Mouse (Mus musculus): ENCODE measurements around the gene Kif6. TPM values are rescaled to one million over a fixed set of nuclear protein-coding genes. Genes with fewer than 3 reads are reported as not detected.

The Kif6 gene
- total RNA-seq, 1 experiment, result 0.36 TPM

DNA sequence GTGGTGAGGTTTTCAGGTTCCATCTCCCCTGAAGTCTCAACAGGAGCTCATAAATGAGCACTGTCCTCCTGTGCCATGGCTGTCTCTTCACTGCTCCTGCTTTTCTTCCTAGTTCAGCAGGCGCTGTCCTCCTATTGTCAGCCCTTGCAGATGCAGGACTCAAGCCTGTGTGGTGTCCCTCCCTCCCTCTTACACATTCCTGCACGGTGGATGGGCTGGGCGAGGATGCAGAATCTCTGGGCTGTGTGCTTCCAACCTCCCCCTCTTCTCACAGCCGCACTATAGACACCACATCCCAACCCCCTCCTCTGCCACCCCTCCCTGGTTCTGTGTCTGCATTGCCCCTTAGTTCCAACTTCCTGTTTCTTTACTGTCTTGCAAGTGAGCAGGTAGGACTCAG, 240.8 kb downstream of the Kif6 start:
- Histone ChIP-seq H3K4me1 (ENCODE audit: control insufficient read depth in 2 of 2, insufficient read depth in 2 of 2, low read length in 2 of 2, poor library complexity in 1 of 2) (no peaks in the 10 kb centered on the region), H3K4me3 (ENCODE audit: insufficient read depth in 1 of 2, low read depth in 1 of 2, low read length in 2 of 2, poor library complexity in 1 of 2, severe bottlenecking in 1 of 2) (no peak overlapping the region), H3K9me3 (ENCODE audit: control insufficient read depth, insufficient read depth, low read depth, low read length) (no peaks in the 10 kb centered on the region), H3K36me3 (ENCODE audit: control insufficient read depth, insufficient read depth, low read length, poor library complexity, severe bottlenecking) (no peaks in the 10 kb centered on the region), H3K9ac (ENCODE audit: insufficient read depth, low read depth, low read length, poor library complexity, severe bottlenecking) (no peak overlapping the region), H3K27ac (ENCODE audit: insufficient read depth, low read depth, low read length, poor library complexity, severe bottlenecking) (no peak overlapping the region)
- no peak for DNase-seq (ENCODE audit: low read depth, low spot score)
- TF ChIP-seq ZNF384 (IDR thresholded peaks at IDR 0.05; ENCODE audit: low read depth, low read length) (no peak), ZC3H11A (IDR thresholded peaks at IDR 0.05; ENCODE audit: borderline replicate concordance, low read depth, low read length) (no peak), CHD2 (IDR thresholded peaks at IDR 0.05; ENCODE audit: low read depth, low read length) (no peak), HCFC1 (IDR thresholded peaks at IDR 0.05; ENCODE audit: borderline replicate concordance, insufficient read depth, low read length) (no peak), MAFK (IDR thresholded peaks at IDR 0.05; ENCODE audit: insufficient read depth, low read depth, low read length) (no peak)
- in situ Hi-C loops (cut with MboI; ENCODE audit: low sequenced_read_pairs in 2 of 2, unreplicated experiment in 2 of 2), result no loop called here

DNA sequence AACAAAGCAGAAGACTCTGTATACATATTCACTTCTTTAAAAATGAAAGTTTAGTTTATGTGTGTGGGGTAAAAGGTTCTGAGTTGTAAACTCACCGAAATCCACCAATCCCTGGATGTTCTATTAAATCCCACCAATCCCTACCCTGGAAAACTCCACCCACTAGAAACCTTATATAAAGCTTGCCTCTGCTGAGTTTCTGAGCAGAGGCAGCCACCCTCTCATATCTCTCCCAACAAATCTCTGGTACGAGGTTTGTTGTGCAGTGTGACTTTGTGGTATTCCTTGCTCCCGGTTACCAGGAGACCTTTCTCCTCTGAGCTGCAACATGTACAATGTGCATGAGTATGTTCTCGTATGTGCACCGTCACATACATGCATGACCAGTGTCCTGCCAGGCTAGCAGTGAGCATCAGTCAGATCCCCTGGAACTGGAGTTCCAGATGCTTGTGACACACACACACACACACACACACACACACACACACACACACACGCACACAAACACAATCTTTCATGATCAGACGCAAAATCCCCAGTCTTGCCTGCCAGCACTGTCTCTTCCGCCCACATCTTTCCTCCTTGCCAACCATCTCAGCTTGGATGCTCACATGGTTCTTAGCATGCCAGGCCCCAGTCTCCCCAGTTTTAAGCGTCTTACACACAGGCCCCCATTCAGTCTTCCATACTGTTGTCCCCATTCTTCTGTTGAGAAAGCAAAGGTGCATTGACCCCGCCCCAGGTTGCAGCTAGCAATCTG, 245.3 kb downstream of the Kif6 start:
- H3K36me3 ChIP-seq (ENCODE audit: control insufficient read depth, insufficient read depth, low read length, poor library complexity, severe bottlenecking), result no peaks in the 10 kb centered on the region

DNA sequence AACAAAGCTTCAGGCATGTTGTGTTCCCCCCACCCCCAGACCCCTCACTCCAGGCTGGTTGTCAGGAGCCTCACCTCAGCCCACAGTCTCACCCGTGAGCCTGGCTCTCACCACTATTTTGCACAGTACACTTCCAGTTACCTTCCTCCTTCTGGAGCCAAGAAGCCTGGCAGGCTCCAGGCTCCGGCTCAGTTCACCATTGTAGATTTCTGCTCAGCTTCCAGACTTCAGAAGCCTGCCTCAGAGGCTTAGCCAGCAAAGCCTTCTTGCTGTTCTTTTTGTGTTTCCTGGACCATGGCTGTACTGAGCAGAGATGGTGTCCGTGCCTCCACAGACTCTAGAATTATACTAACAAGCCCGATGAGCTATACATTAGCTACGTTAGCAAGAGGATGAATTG, 248.7 kb downstream of the Kif6 start:
- in situ Hi-C loops (cut with MboI; ENCODE audit: low sequenced_read_pairs in 2 of 2, unreplicated experiment in 2 of 2), result no loop called here
- H3K9me3 ChIP-seq (ENCODE audit: control insufficient read depth, insufficient read depth, low read depth, low read length), result no peaks in the 10 kb centered on the region
- no peak overlapping the region for H3K9ac ChIP-seq (ENCODE audit: insufficient read depth, low read depth, low read length, poor library complexity, severe bottlenecking)
- H3K27ac ChIP-seq (ENCODE audit: insufficient read depth, low read depth, low read length, poor library complexity, severe bottlenecking), result no peak overlapping the region
- no peak for DNase-seq (ENCODE audit: low read depth, low spot score)
- H3K36me3 ChIP-seq (ENCODE audit: control insufficient read depth, insufficient read depth, low read length, poor library complexity, severe bottlenecking), result no peaks in the 10 kb centered on the region
- H3K4me1 ChIP-seq (ENCODE audit: control insufficient read depth in 2 of 2, insufficient read depth in 2 of 2, low read length in 2 of 2, poor library complexity in 1 of 2), result no peaks in the 10 kb centered on the region; a peak in 1 of 4 replicates
- H3K4me3 ChIP-seq (ENCODE audit: insufficient read depth in 1 of 2, low read depth in 1 of 2, low read length in 2 of 2, poor library complexity in 1 of 2, severe bottlenecking in 1 of 2), result no peak overlapping the region
- no peak for TF ChIP-seq ZC3H11A (IDR thresholded peaks at IDR 0.05; ENCODE audit: borderline replicate concordance, low read depth, low read length)
- TF ChIP-seq ZNF384 (IDR thresholded peaks at IDR 0.05; ENCODE audit: low read depth, low read length), result no peak
- no peak for TF ChIP-seq HCFC1 (IDR thresholded peaks at IDR 0.05; ENCODE audit: borderline replicate concordance, insufficient read depth, low read length)
- TF ChIP-seq MAFK (IDR thresholded peaks at IDR 0.05; ENCODE audit: insufficient read depth, low read depth, low read length), result no peak
- no peak for TF ChIP-seq CHD2 (IDR thresholded peaks at IDR 0.05; ENCODE audit: low read depth, low read length)

More for the DNA sequence above, 245.3 kb downstream of the Kif6 start:
- in situ Hi-C loops (cut with MboI; ENCODE audit: low sequenced_read_pairs in 2 of 2, unreplicated experiment in 2 of 2), result no loop called here
- no peaks in the 10 kb centered on the region for H3K9me3 ChIP-seq (ENCODE audit: control insufficient read depth, insufficient read depth, low read depth, low read length)
- DNase-seq (ENCODE audit: low read depth, low spot score), result no peak
- H3K27ac ChIP-seq (ENCODE audit: insufficient read depth, low read depth, low read length, poor library complexity, severe bottlenecking), result no peak overlapping the region
- no peak overlapping the region for H3K9ac ChIP-seq (ENCODE audit: insufficient read depth, low read depth, low read length, poor library complexity, severe bottlenecking)
- H3K4me1 ChIP-seq (ENCODE audit: control insufficient read depth in 2 of 2, insufficient read depth in 2 of 2, low read length in 2 of 2, poor library complexity in 1 of 2), result no peaks in the 10 kb centered on the region
- H3K4me3 ChIP-seq (ENCODE audit: insufficient read depth in 1 of 2, low read depth in 1 of 2, low read length in 2 of 2, poor library complexity in 1 of 2, severe bottlenecking in 1 of 2), result no peak overlapping the region
- TF ChIP-seq CHD2 (IDR thresholded peaks at IDR 0.05; ENCODE audit: low read depth, low read length), result no peak
- TF ChIP-seq HCFC1 (IDR thresholded peaks at IDR 0.05; ENCODE audit: borderline replicate concordance, insufficient read depth, low read length), result no peak
- TF ChIP-seq MAFK (IDR thresholded peaks at IDR 0.05; ENCODE audit: insufficient read depth, low read depth, low read length), result no peak
- no peak for TF ChIP-seq ZC3H11A (IDR thresholded peaks at IDR 0.05; ENCODE audit: borderline replicate concordance, low read depth, low read length)
- TF ChIP-seq ZNF384 (IDR thresholded peaks at IDR 0.05; ENCODE audit: low read depth, low read length), result no peak

DNA sequence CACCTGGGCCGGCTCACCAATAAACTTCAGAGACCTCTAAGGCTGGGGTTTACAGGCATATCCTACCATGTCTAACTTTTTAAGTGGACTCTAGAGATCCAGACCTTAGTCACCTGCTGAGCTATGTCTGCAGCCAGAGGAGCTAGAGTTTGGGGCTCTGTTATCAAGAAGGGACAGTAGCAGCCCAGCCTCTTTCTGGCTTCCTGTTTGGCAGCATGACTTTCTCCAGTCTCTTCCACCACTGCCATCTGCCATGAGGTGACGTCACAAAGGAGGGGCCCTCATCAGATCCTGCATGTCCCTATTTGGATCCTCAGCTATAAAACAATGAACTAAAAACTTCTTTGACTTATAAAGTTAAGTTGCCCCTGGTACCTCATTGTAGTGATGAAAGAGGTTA, 250.7 kb downstream of the Kif6 start:
- TF ChIP-seq ZNF384 (IDR thresholded peaks at IDR 0.05; ENCODE audit: low read depth, low read length), result no peak
- in situ Hi-C loops (cut with MboI; ENCODE audit: low sequenced_read_pairs in 2 of 2, unreplicated experiment in 2 of 2), result no loop called here
- H3K27ac ChIP-seq (ENCODE audit: insufficient read depth, low read depth, low read length, poor library complexity, severe bottlenecking), result no peak overlapping the region
- H3K9me3 ChIP-seq (ENCODE audit: control insufficient read depth, insufficient read depth, low read depth, low read length), result no peaks in the 10 kb centered on the region
- no peak overlapping the region for H3K9ac ChIP-seq (ENCODE audit: insufficient read depth, low read depth, low read length, poor library complexity, severe bottlenecking)
- no peaks in the 10 kb centered on the region for H3K36me3 ChIP-seq (ENCODE audit: control insufficient read depth, insufficient read depth, low read length, poor library complexity, severe bottlenecking)
- no peak for DNase-seq (ENCODE audit: low read depth, low spot score)
- H3K4me3 ChIP-seq (ENCODE audit: insufficient read depth in 1 of 2, low read depth in 1 of 2, low read length in 2 of 2, poor library complexity in 1 of 2, severe bottlenecking in 1 of 2), result no peak overlapping the region
- H3K4me1 ChIP-seq (ENCODE audit: control insufficient read depth in 2 of 2, insufficient read depth in 2 of 2, low read length in 2 of 2, poor library complexity in 1 of 2), result no peaks in the 10 kb centered on the region; a peak in 1 of 4 replicates

Data from ES-E14 (cell line).